Mouse (Mus musculus): ENCODE measurements at regions not wholly inside any gene's neighbourhood (a gene's known extent, or its start where the extent isn't known, plus 50 kb on each side); places are given as distances from the start of the nearest gene placed in this dataset.
"Not testable (repeated sequence)": the region's sequence is repeated elsewhere in the genome, so short reads cannot be mapped to it uniquely, and the experiment has no call there.

- no peak for DNase-seq (ENCODE audit: low read depth, low spot score)
Observed at GRCm38 (mm10) chr15:9954941-9955340, 206.3 kb upstream of the Spef2 start.

- no peak for DNase-seq (ENCODE audit: low read depth, low spot score)
Observed at GRCm38 (mm10) chr15:9974999-9975398, 202.0 kb upstream of the Prlr start.

- DNase-seq (ENCODE audit: low read depth, low spot score), result peak; percentile 23
Observed at GRCm38 (mm10) chr15:10011289-10012234, 165.5 kb upstream of the Prlr start.

GRCm38 (mm10) chr15:10017216-10017615 lies 159.8 kb upstream of the Prlr start:
- no peak for DNase-seq (ENCODE audit: low read depth, low spot score)

GRCm38 (mm10) chr15:10029902-10030301 lies 147.1 kb upstream of the Prlr start:
- no peak for DNase-seq (ENCODE audit: low read depth, low spot score)

- DNase-seq (ENCODE audit: low read depth, low spot score), result no peak
Observed at GRCm38 (mm10) chr15:10035561-10035960, 141.5 kb upstream of the Prlr start.

- not testable (repeated sequence) for DNase-seq (ENCODE audit: low read depth, low spot score)
Observed at GRCm38 (mm10) chr15:10036576-10036975, 140.5 kb upstream of the Prlr start.

- no peak for DNase-seq (ENCODE audit: low read depth, low spot score)
Observed at GRCm38 (mm10) chr15:10073580-10073979, 103.5 kb upstream of the Prlr start.

- DNase-seq (ENCODE audit: low read depth, low spot score), result no peak
Observed at GRCm38 (mm10) chr15:10074916-10075315, 102.1 kb upstream of the Prlr start.

- DNase-seq (ENCODE audit: low read depth, low spot score), result no peak
Observed at GRCm38 (mm10) chr15:10075391-10076060, 101.5 kb upstream of the Prlr start.

- no peak for DNase-seq (ENCODE audit: low read depth, low spot score)
Observed at GRCm38 (mm10) chr15:10076061-10076400, 101.0 kb upstream of the Prlr start.

GRCm38 (mm10) chr15:10078434-10078833 lies 98.6 kb upstream of the Prlr start:
- DNase-seq (ENCODE audit: low read depth, low spot score), result no peak

- no peak for DNase-seq (ENCODE audit: low read depth, low spot score)
Observed at GRCm38 (mm10) chr15:10079510-10079909, 97.5 kb upstream of the Prlr start.

- DNase-seq (ENCODE audit: low read depth, low spot score), result no peak
Observed at GRCm38 (mm10) chr15:10088691-10089090, 88.3 kb upstream of the Prlr start.

GRCm38 (mm10) chr15:10090384-10091092 lies 86.5 kb upstream of the Prlr start:
- DNase-seq (ENCODE audit: low read depth, low spot score), result no peak

- DNase-seq (ENCODE audit: low read depth, low spot score), result no peak
Observed at GRCm38 (mm10) chr15:10103350-10103749, 73.7 kb upstream of the Prlr start.

- DNase-seq (ENCODE audit: low read depth, low spot score), result not testable (repeated sequence)
Observed at GRCm38 (mm10) chr15:10105211-10105976, 71.6 kb upstream of the Prlr start.

GRCm38 (mm10) chr15:10106853-10107252 lies 70.2 kb upstream of the Prlr start:
- DNase-seq (ENCODE audit: low read depth, low spot score), result no peak
